Mouse (Mus musculus): Measurements from ENCODE around the gene 4931422A03Rik. TPM values are rescaled to one million over a fixed set of nuclear protein-coding genes. Genes with fewer than 3 reads are reported as not detected.

The 4931422A03Rik gene
- total and polyA plus RNA-seq, 3 experiments: 0.50 to 4.9 TPM; not detected in 1

DNA sequence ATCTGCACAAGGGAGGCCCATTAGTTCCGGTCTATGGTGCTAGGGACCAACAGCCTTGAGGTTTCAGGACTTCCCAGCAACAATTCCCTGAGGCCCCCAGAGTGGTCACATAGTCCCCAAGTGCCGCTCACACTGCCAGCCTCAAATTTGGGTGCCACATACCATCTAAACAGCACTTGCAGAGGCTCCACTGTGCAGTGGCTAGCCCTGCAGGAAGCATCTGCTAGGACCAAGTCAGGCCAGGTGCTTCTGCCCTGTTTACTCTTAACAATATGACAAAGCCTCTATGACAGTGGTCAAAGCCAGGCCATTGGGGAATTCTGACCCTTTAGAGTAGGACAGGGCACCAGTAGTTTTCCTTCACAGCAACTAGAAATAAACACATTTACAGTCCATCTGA, 91.5 kb downstream of the 4931422A03Rik start:
- Histone ChIP-seq H3K4me1 (ENCODE audit: control insufficient read depth in 1 of 2, insufficient read depth in 2 of 2, low read length in 2 of 2) (peaks cover 11 to 12% of the 10 kb centered on the region in 2 experiments; a peak in 3 of 4 replicates), H3K79me2 (ENCODE audit: control insufficient read depth, insufficient read depth, low read length, poor library complexity) (no peaks in the 10 kb centered on the region), H3K9me3 (replicated peaks; ENCODE audit: insufficient read depth, low read length) (no peaks in the 10 kb centered on the region), H3K27me3 (ENCODE audit: control insufficient read depth in 1 of 2, insufficient read depth in 2 of 2, low read length in 2 of 2) (no peaks in the 10 kb centered on the region), H3K27ac (ENCODE audit: control insufficient read depth, low read depth, low read length) (no peak overlapping the region), H3K36me3 (ENCODE audit: control insufficient read depth in 1 of 2, insufficient read depth in 2 of 2, low read length in 2 of 2) (peaks cover 0 to 9% of the 10 kb centered on the region in 2 experiments; a peak in 2 of 4 replicates), H3K4me3 (ENCODE audit: control insufficient read depth in 1 of 2, insufficient read depth in 1 of 2, low read depth in 2 of 2, low read length in 2 of 2) (no peak overlapping the region), H3K9ac (ENCODE audit: control insufficient read depth, low read depth, low read length, poor library complexity, severe bottlenecking) (no peak overlapping the region)
- TF ChIP-seq JUND (IDR thresholded peaks at IDR 0.05; ENCODE audit: low read depth, low read length) (no peak), MYC (IDR thresholded peaks at IDR 0.05; ENCODE audit: low read depth, low read length) (no peak), POLR2AphosphoS5 (IDR thresholded peaks at IDR 0.05; ENCODE audit: borderline replicate concordance, low read depth, low read length) (no peak), MAFK (IDR thresholded peaks at IDR 0.05; ENCODE audit: borderline replicate concordance, low read depth, low read length) (no peak), KAT2A (conservative IDR thresholded peaks at IDR 0.05; ENCODE audit: low read depth, low read length) (no peak), GABPA (IDR thresholded peaks at IDR 0.05; ENCODE audit: low read depth, low read length) (no peak), MYB (IDR thresholded peaks at IDR 0.05; ENCODE audit: low read depth, low read length) (no peak), ZC3H11A (IDR thresholded peaks at IDR 0.05; ENCODE audit: low read depth, low read length) (no peak), ZMIZ1 (IDR thresholded peaks at IDR 0.05; ENCODE audit: low read depth, low read length) (no peak), USF1 (IDR thresholded peaks at IDR 0.05; ENCODE audit: low read depth, low read length) (no peak)
- DNase-seq (ENCODE audit: low read depth, low spot score): no peak

GRCm38 (mm10) chr2:103935691-103936435, 92.3 kb downstream of the 4931422A03Rik start:
- no peak overlapping the region for H3K4me3 ChIP-seq (ENCODE audit: control insufficient read depth in 1 of 2, insufficient read depth in 1 of 2, low read depth in 2 of 2, low read length in 2 of 2)
- no peak overlapping the region for H3K27ac ChIP-seq (ENCODE audit: control insufficient read depth, low read depth, low read length)
- H3K79me2 ChIP-seq (ENCODE audit: control insufficient read depth, insufficient read depth, low read length, poor library complexity): no peaks in the 10 kb centered on the region; the same call in 1 of the 2 replicates
- H3K27me3 ChIP-seq (ENCODE audit: control insufficient read depth in 1 of 2, insufficient read depth in 2 of 2, low read length in 2 of 2): no peaks in the 10 kb centered on the region
- DNase-seq (ENCODE audit: low read depth, low spot score): no peak
- H3K9me3 ChIP-seq (replicated peaks; ENCODE audit: insufficient read depth, low read length): no peaks in the 10 kb centered on the region
- H3K9ac ChIP-seq (ENCODE audit: control insufficient read depth, low read depth, low read length, poor library complexity, severe bottlenecking): no peak overlapping the region
- H3K36me3 ChIP-seq (ENCODE audit: control insufficient read depth in 1 of 2, insufficient read depth in 2 of 2, low read length in 2 of 2): peaks cover 0 to 9% of the 10 kb centered on the region in 2 experiments; a peak in 2 of 4 replicates
- peaks cover 11 to 14% of the 10 kb centered on the region in 2 experiments for H3K4me1 ChIP-seq (ENCODE audit: control insufficient read depth in 1 of 2, insufficient read depth in 2 of 2, low read length in 2 of 2)
- TF ChIP-seq NRF1 (IDR thresholded peaks at IDR 0.05; ENCODE audit: insufficient read depth, low read depth, low read length, poor library complexity, severe bottlenecking) (no peak), SIN3A (IDR thresholded peaks at IDR 0.05; ENCODE audit: low read length) (no peak)

DNA sequence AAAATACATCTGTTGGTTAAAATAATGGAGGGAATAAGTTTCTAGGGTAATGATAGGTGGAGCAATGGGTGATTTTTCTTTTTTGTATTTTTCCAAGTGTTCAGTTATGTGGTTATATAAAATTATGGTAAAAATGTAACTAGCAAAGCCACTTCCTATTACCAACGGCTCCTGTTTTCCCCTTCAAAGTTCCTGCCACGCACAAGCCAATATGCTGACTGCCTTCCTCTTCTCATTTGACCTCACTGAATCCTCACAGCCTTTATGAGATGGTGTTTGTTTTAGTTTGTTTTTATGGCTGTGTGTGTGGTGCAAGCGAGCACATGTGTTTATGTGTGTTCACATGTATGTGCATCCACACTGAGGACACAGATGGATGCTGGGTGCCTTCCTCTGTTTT, 93.5 kb downstream of the 4931422A03Rik start:
- Histone ChIP-seq H3K27me3 (ENCODE audit: control insufficient read depth in 1 of 2, insufficient read depth in 2 of 2, low read length in 2 of 2) (no peaks in the 10 kb centered on the region), H3K27ac (ENCODE audit: control insufficient read depth, low read depth, low read length) (no peak overlapping the region), H3K9ac (ENCODE audit: control insufficient read depth, low read depth, low read length, poor library complexity, severe bottlenecking) (no peak overlapping the region), H3K79me2 (ENCODE audit: control insufficient read depth, insufficient read depth, low read length, poor library complexity) (no peaks in the 10 kb centered on the region; the same call in 1 of the 2 replicates), H3K4me3 (ENCODE audit: control insufficient read depth in 1 of 2, insufficient read depth in 1 of 2, low read depth in 2 of 2, low read length in 2 of 2) (no peak overlapping the region), H3K9me3 (replicated peaks; ENCODE audit: insufficient read depth, low read length) (no peaks in the 10 kb centered on the region), H3K36me3 (ENCODE audit: control insufficient read depth in 1 of 2, insufficient read depth in 2 of 2, low read length in 2 of 2) (peaks cover 0 to 9% of the 10 kb centered on the region in 2 experiments; a peak in 2 of 4 replicates), H3K4me1 (ENCODE audit: control insufficient read depth in 1 of 2, insufficient read depth in 2 of 2, low read length in 2 of 2) (peaks cover 11 to 22% of the 10 kb centered on the region in 2 experiments)
- peak; percentile 20 for DNase-seq (ENCODE audit: low read depth, low spot score)
- no peak for TF ChIP-seq TBP (IDR thresholded peaks at IDR 0.05; ENCODE audit: low read depth, low read length)
- no peak for TF ChIP-seq USF2 (IDR thresholded peaks at IDR 0.05; ENCODE audit: borderline replicate concordance in 1 of 2, insufficient read depth in 1 of 2, low read depth in 1 of 2, low read length in 2 of 2)
- no peak for TF ChIP-seq MEF2A (IDR thresholded peaks at IDR 0.05; ENCODE audit: extremely low read depth, insufficient replicate concordance, low read depth, low read length, poor library complexity, severe bottlenecking)
- TF ChIP-seq GABPA (IDR thresholded peaks at IDR 0.05; ENCODE audit: low read depth, low read length): no peak
- no peak for TF ChIP-seq MYC (IDR thresholded peaks at IDR 0.05; ENCODE audit: low read depth, low read length)
- TF ChIP-seq MAFK (IDR thresholded peaks at IDR 0.05; ENCODE audit: borderline replicate concordance, low read depth, low read length): no peak
- no peak for TF ChIP-seq MAZ (IDR thresholded peaks at IDR 0.05; ENCODE audit: low read depth, low read length)
- TF ChIP-seq POLR2A (IDR thresholded peaks at IDR 0.05; ENCODE audit: control insufficient read depth in 1 of 2, insufficient read depth in 1 of 2, low read depth in 1 of 2, low read length in 2 of 2, poor library complexity in 1 of 2): no peak
- TF ChIP-seq NRF1 (IDR thresholded peaks at IDR 0.05; ENCODE audit: insufficient read depth, low read depth, low read length, poor library complexity, severe bottlenecking): no peak
- TF ChIP-seq HCFC1 (IDR thresholded peaks at IDR 0.05; ENCODE audit: low read depth, low read length): no peak
- TF ChIP-seq JUND (IDR thresholded peaks at IDR 0.05; ENCODE audit: low read depth, low read length): no peak
- TF ChIP-seq BHLHE40 (IDR thresholded peaks at IDR 0.05; ENCODE audit: borderline replicate concordance, low read depth, low read length): no peak
- no peak for TF ChIP-seq CHD1 (IDR thresholded peaks at IDR 0.05; ENCODE audit: low read depth, low read length)
- no peak for TF ChIP-seq POLR2AphosphoS2 (IDR thresholded peaks at IDR 0.05; ENCODE audit: low read length)
- no peak for TF ChIP-seq ZMIZ1 (IDR thresholded peaks at IDR 0.05; ENCODE audit: low read depth, low read length)
- no peak for TF ChIP-seq E2F4 (IDR thresholded peaks at IDR 0.05; ENCODE audit: borderline replicate concordance, low read depth, low read length)
